Mouse (Mus musculus): ENCODE results near the gene Olfr406. TPM values are rescaled to one million over a fixed set of nuclear protein-coding genes. Genes with fewer than 3 reads are reported as not detected.

Gene Olfr406
- not detected for total RNA-seq (2021)
- long read RNA-seq, experiment 1, result 0 reads
- long read RNA-seq, experiment 2, result 0 reads

- no peak for TF ChIP-seq CTCF (IDR thresholded peaks at IDR 0.05)
- DNase-seq (ENCODE audit: extremely low spot score in 1 of 2, low spot score in 2 of 2), result no peak
- intact Hi-C loops (cut with DNase I), result no loop called here
- Histone ChIP-seq H3K4me3 (no peak within 1 kb of the TSS), H3K27ac (no peak within 1 kb of the TSS)
These were observed at the start of gene Olfr406 for GRCm38 (mm10) chr11:74259508-74259907. TSS of gene Olfr406 (plus strand) at chr11:74259808.

GRCm38 (mm10) chr11:74211279-74211678 lies 48.3 kb upstream of the Olfr406 start, which contains the start of gene Olfr43:
TSS of gene Olfr43 (minus strand) at chr11:74211379.
- H3K27ac ChIP-seq, result no peak within 1 kb of the TSS

DNA sequence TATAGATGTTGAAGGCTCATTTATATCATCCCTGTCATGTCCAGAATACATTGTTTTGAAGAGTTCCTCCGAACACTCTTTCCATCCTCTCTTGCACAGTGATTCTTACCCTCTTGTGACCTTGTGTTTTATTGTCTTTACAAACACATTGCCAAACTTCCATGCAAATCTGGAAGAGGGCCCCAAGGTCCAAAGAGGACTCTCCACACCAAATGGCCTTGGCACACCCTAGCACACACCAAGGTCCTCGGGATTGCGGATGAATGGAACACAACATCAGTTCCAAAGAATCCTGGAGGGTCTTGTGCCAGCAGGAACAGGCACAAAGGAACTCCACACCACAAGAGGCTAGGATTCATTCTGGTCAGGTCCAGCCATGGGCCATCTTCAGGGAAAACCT lies 18.4 kb upstream of the Olfr406 start:
- no peak for TF ChIP-seq CTCF (IDR thresholded peaks at IDR 0.05)
- Histone ChIP-seq H3K27ac (no peak overlapping the region), H3K4me3 (no peak overlapping the region)
- intact Hi-C loops (cut with DNase I), result no loop called here
- no peak for DNase-seq (ENCODE audit: extremely low spot score in 1 of 2, low spot score in 2 of 2)

More at GRCm38 (mm10) chr11:74211279-74211678, 48.3 kb upstream of the Olfr406 start, which contains the start of gene Olfr43:
- H3K4me3 ChIP-seq, result no peak within 1 kb of the TSS
- no peak for DNase-seq (ENCODE audit: extremely low spot score in 1 of 2, low spot score in 2 of 2)
- intact Hi-C loops (cut with DNase I), result no loop called here
- no peak for TF ChIP-seq CTCF (IDR thresholded peaks at IDR 0.05)

- H3K4me3 ChIP-seq, result no peak within 1 kb of the TSS
- TF ChIP-seq CTCF (IDR thresholded peaks at IDR 0.05), result no peak
- DNase-seq (ENCODE audit: extremely low spot score in 1 of 2, low spot score in 2 of 2), result no peak
- no peak within 1 kb of the TSS for H3K27ac ChIP-seq
- intact Hi-C loops (cut with DNase I), result no loop called here
These were observed 23.8 kb downstream of the Olfr406 start, which contains the start of gene Olfr59 for GRCm38 (mm10) chr11:74283436-74283835. TSS of gene Olfr59 (plus strand) at chr11:74283736.

DNA sequence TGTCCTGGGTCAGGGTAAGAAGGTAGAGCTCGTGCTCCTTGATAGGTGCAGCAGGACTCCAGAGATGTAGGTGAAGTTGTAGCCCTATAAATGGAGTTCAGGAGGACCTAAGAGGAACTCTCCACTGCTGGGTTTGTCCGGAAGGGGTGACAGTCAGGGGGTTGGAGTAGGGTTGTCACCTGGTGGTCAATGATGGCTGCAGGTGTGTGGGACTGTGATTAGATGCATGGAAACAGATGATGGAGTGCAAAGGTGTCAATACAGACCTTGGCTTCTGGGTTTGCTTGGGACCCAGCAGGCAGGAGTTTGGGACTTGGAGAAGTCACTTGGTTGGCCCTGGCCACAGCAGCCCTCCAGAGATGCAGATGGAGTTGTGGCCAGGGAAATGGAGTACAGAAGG lies 27.6 kb downstream of the Olfr406 start:
- no peak for TF ChIP-seq CTCF (IDR thresholded peaks at IDR 0.05)
- DNase-seq (ENCODE audit: extremely low spot score in 1 of 2, low spot score in 2 of 2), result no peak
- Histone ChIP-seq H3K4me3 (no peak overlapping the region), H3K27ac (no peak overlapping the region)
- intact Hi-C loops (cut with DNase I), result no loop called here

Other genes starting within 250 kb of the Olfr406 start
- gene Olfr139, start 203.3 kb upstream of the Olfr406 start, total RNA-seq (2021), result not detected
- not detected for gene Olfr399, start 203.2 kb upstream of the Olfr406 start, total RNA-seq (2021)
- gene Zfp616, start 189.9 kb upstream of the Olfr406 start, total RNA-seq (2021), result not detected
- not detected for gene Olfr401, start 146.1 kb upstream of the Olfr406 start, total RNA-seq (2021)
- gene Olfr402, start 106.3 kb upstream of the Olfr406 start, total RNA-seq (2021), result not detected
- gene Olfr403, start 73.6 kb upstream of the Olfr406 start, total RNA-seq (2021), result not detected
- not detected for gene Olfr43, start 48.4 kb upstream of the Olfr406 start, total RNA-seq (2021)
- not detected for gene Olfr59, start 23.9 kb downstream of the Olfr406 start, total RNA-seq (2021)
- not detected for gene Olfr410, start 78.2 kb downstream of the Olfr406 start, total RNA-seq (2021)
- gene Olfr411, start 92.8 kb downstream of the Olfr406 start, total RNA-seq (2021), result not detected
- not detected for gene Olfr412, start 102.3 kb downstream of the Olfr406 start, total RNA-seq (2021)

Data from left cerebral cortex, adult 2 months (tissue).